Mouse (Mus musculus) G1E (cell line): ENCODE data around the gene Myo6. TPM values are rescaled to one million over a fixed set of nuclear protein-coding genes. Genes with fewer than 3 reads are reported as not detected.

Experiments used
- ATAC-seq: 2 replicates; pipeline ENCODE4 v1.8.0; 2016; ENCODE audit warnings: mild to moderate bottlenecking; ENCODE audit not compliant: insufficient number of reproducible peaks, poor library complexity, low FRiP score, severe bottlenecking; ENCODE audit errors: extremely low read depth
- DNase-seq: peaks from one replicate; pipeline ENCODE4 v3.0.0; 2012; ENCODE audit warnings: low spot score
- H3K27me3 ChIP-seq: 2 replicates; pipeline ENCODE4 v1.6.1; 2012; ENCODE audit warnings: mild to moderate bottlenecking, low read length, inconsistent platforms; ENCODE audit not compliant: insufficient read depth
- H3K36me3 ChIP-seq: replicated peaks from 2 replicates; pipeline ENCODE3; 2012; ENCODE audit warnings: mild to moderate bottlenecking, inconsistent platforms
- H3K4me1 ChIP-seq: 2 replicates; pipeline ENCODE4 v1.6.1; 2012; ENCODE audit warnings: low read depth, low read length, inconsistent platforms, mixed read lengths; ENCODE audit not compliant: insufficient read depth
- H3K4me3 ChIP-seq: 2 replicates; pipeline ENCODE4 v1.5.1; 2012; ENCODE audit warnings: low read depth, mild to moderate bottlenecking, inconsistent platforms, low read length, moderate library complexity, mixed read lengths
- H3K9me3 ChIP-seq: replicated peaks from 2 replicates; pipeline ENCODE4 v1.6.1; 2012; ENCODE audit warnings: inconsistent platforms
- CTCF ChIP-seq: IDR thresholded peaks from 2 replicates; pipeline ENCODE4 v1.5.1; 2012; ENCODE audit warnings: low read depth, low read length, inconsistent platforms, mixed read lengths
- GATA1 ChIP-seq: IDR thresholded peaks from 2 replicates; pipeline ENCODE4 v1.6.1; 2012; ENCODE audit warnings: borderline replicate concordance, low read length, inconsistent platforms, mixed read lengths
- GATA2 ChIP-seq: IDR thresholded peaks from 2 replicates; pipeline ENCODE4 v1.6.1; 2012; ENCODE audit warnings: low read depth, low read length, inconsistent platforms, borderline replicate concordance
- POLR2AphosphoS5 ChIP-seq: IDR thresholded peaks from 2 replicates; pipeline ENCODE4 v1.6.1; 2012; ENCODE audit warnings: low read depth, low read length, inconsistent platforms; ENCODE audit not compliant: insufficient replicate concordance
- TAL1 ChIP-seq: conservative IDR thresholded peaks from 2 replicates; pipeline ENCODE4 v1.6.1; 2012; ENCODE audit warnings: low read depth, low read length, inconsistent platforms, mixed read lengths
- polyA plus RNA-seq: library from polyadenylated mRNA; stranded (reverse); fragments of >175 nt; gene quantifications from 2 replicates; pipeline ENCODE4 v1.2.3, GENCODE M21; 2012
- total RNA-seq, 2 experiments: library from RNA; stranded (forward) in 1 of 2; stranded (reverse) in 1 of 2; fragments of 200-1000 nt in 1 of 2; fragments of >200 nt in 1 of 2; fragmentation: Nextera tagmentation in 1 of 2; gene quantifications; 2 replicates each; pipeline ENCODE4 v1.2.3; 2014 to 2017

The Myo6 gene
- total and polyA plus RNA-seq, 3 experiments = 8.2 to 17.6 (median 13.5) TPM

DNA sequence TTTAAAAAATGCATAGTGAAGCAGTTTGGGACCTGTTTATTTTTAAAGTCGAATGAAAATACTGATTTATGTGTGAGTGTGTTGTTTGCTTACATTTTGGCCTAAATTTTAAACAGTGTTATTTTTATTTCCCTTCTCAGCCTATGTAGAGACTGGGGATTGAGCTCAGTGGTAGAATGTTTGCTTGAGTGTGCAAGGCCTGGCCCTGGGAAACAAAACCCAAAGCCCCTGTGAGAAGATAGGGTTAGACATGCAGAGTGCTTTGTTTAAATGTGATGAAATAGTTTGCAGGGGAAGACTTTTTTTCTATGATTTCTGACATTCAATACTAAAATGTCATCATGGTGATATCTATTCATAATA is 110.9 kb downstream of the Myo6 start:
- Histone ChIP-seq H3K4me3 (no peak overlapping the region), H3K9me3 (no peaks in the 10 kb centered on the region), H3K4me1 (no peaks in the 10 kb centered on the region), H3K27me3 (no peaks in the 10 kb centered on the region), H3K36me3 (no peaks in the 10 kb centered on the region)
- TF ChIP-seq TAL1 = no peak
- TF ChIP-seq POLR2AphosphoS5 = no peak
- no peak for TF ChIP-seq GATA2
- TF ChIP-seq GATA1 = no peak
- no peak for TF ChIP-seq CTCF
- no peak for DNase-seq
- no peak for ATAC-seq

DNA sequence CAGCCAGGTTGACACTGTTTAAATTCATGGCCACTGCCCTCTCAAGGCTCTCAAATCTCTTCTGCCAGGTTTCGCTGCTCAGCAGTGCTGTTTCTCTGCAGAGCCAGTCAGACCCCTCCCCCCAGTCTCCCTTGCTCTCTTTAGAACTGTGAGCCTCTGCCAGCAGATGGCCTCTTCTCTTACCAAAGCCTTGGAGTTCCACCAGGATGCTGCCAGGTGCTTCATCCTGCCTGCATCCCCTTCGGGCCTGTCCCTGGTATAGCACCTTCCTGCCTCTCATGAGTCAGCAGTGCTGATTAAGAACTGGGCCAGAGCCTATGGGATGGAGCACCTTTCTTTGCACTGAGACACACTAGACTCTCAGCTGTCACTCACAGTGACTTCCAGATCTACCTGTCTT is 112.3 kb downstream of the Myo6 start:
- Histone ChIP-seq H3K36me3 (no peaks in the 10 kb centered on the region), H3K9me3 (no peaks in the 10 kb centered on the region), H3K27me3 (no peaks in the 10 kb centered on the region), H3K4me3 (no peak overlapping the region), H3K4me1 (no peaks in the 10 kb centered on the region)
- DNase-seq (no peak), ATAC-seq (no peak)
- TF ChIP-seq POLR2AphosphoS5 (no peak), GATA2 (no peak), TAL1 (no peak), GATA1 (no peak), CTCF (no peak)

DNA sequence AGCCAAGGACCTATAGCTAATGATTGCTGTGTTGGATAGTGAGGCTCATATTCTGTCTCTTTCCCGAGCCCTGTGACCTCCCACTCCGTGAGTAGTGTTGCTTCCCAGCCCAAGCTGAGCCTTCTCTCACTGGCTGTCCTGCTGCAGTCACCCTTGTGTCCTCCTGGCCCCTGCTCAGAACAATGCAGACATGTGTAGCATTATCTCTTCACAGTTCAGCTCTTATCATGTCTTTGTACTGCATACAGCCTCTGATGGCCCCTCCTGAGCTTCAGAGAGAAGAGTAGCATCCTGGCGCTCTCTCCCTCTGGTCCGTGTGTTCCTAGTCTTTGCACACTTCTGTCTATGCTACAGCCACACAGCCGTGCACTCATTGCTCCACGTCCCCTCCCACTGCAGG is 112.9 kb downstream of the Myo6 start:
- Histone ChIP-seq H3K36me3 (no peaks in the 10 kb centered on the region), H3K9me3 (no peaks in the 10 kb centered on the region), H3K4me3 (no peak overlapping the region), H3K27me3 (no peaks in the 10 kb centered on the region), H3K4me1 (no peaks in the 10 kb centered on the region)
- DNase-seq = no peak
- no peak for ATAC-seq
- TF ChIP-seq GATA2 (no peak), TAL1 (no peak), GATA1 (no peak), POLR2AphosphoS5 (no peak), CTCF (no peak)

DNA sequence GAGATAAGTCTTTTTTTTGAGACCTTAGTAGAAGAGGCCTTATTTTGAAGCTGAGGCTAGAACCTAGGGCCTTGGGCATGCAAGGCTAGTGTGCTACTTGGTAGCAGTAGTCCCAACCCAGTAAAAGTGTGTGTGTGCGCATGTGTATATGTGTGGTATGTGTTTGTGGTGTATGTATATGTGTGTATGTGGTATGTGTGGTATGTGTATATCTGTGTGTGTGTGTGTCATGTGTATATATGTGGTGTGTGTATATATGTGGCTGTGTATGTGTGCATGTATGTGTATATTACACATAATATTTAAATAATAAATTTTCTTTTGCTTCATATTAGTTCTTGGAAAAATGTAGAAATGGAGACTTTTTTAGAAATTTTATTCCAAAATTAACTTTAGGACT is 115.9 kb downstream of the Myo6 start:
- no peak overlapping the region for H3K4me3 ChIP-seq
- no peaks in the 10 kb centered on the region for H3K4me1 ChIP-seq
- no peaks in the 10 kb centered on the region for H3K27me3 ChIP-seq
- no peaks in the 10 kb centered on the region for H3K36me3 ChIP-seq
- ATAC-seq (no peak), DNase-seq (no peak)
- no peak for TF ChIP-seq POLR2AphosphoS5
- no peaks in the 10 kb centered on the region for H3K9me3 ChIP-seq

DNA sequence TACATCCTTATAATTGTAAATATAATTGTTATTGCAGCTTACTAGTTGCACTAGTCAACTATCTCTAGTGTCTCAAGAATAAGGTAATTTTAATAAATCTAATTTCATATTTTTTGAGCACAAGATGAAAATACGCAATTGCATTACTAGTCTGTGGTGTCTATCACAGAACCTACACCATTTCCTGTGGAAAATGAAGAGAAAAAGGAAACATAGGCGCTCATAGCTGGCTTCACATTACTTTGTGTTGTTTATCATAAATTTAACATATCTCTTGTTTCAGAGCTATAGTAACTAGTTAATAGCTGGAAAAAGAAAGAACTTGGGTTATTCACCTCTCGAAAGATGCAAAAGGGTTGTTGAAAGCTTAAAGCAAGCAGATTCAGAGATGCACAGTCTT is 117.6 kb downstream of the Myo6 start:
- Histone ChIP-seq H3K4me1 (no peaks in the 10 kb centered on the region), H3K27me3 (no peaks in the 10 kb centered on the region), H3K9me3 (no peaks in the 10 kb centered on the region), H3K36me3 (no peaks in the 10 kb centered on the region), H3K4me3 (no peak overlapping the region)
- DNase-seq (no peak), ATAC-seq (no peak)
- TF ChIP-seq GATA1 = no peak
- no peak for TF ChIP-seq TAL1
- no peak for TF ChIP-seq GATA2
- no peak for TF ChIP-seq POLR2AphosphoS5
- TF ChIP-seq CTCF = no peak

DNA sequence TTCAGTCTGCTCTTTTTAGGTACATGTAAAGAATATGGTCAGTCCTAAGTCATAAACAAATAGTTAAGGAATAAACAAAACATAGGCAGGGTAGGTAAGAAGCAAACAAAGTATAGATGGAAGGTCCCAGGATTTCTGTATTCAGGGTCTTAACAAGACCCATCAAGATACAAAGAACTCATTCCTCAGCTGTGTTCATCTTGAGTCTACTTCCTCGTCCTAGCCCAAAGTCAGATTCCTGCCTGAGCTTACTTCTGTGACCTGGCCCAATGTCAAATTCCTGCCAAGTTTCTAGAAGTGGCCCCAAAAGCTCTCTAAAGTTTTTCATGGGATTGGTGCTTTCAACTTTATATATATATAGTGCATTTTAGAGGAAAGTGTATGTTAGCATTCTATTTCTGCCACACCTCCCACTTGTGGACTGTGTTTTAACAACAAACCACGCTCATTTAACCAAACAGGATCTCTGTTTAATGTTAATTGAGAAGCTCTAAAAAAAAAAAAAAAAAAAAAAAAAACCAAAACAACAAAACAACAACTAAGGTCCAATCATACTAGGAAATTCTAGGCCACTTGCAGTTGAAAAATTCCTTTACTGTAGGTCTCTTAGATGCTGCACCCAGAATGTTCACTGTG is 119.8 kb downstream of the Myo6 start:
- H3K4me1 ChIP-seq = no peaks in the 10 kb centered on the region
- no peak for ATAC-seq
- no peak for DNase-seq
- no peak for TF ChIP-seq POLR2AphosphoS5
- no peak for TF ChIP-seq GATA1
- TF ChIP-seq CTCF = no peak
- TF ChIP-seq GATA2 = no peak
- TF ChIP-seq TAL1 = no peak
- H3K36me3 ChIP-seq = no peaks in the 10 kb centered on the region
- no peaks in the 10 kb centered on the region for H3K9me3 ChIP-seq
- no peak overlapping the region for H3K4me3 ChIP-seq
- H3K27me3 ChIP-seq = no peaks in the 10 kb centered on the region
